Comparison of ENCODE assay signal across 25 mouse cellular contexts in the genomic region with DNA sequence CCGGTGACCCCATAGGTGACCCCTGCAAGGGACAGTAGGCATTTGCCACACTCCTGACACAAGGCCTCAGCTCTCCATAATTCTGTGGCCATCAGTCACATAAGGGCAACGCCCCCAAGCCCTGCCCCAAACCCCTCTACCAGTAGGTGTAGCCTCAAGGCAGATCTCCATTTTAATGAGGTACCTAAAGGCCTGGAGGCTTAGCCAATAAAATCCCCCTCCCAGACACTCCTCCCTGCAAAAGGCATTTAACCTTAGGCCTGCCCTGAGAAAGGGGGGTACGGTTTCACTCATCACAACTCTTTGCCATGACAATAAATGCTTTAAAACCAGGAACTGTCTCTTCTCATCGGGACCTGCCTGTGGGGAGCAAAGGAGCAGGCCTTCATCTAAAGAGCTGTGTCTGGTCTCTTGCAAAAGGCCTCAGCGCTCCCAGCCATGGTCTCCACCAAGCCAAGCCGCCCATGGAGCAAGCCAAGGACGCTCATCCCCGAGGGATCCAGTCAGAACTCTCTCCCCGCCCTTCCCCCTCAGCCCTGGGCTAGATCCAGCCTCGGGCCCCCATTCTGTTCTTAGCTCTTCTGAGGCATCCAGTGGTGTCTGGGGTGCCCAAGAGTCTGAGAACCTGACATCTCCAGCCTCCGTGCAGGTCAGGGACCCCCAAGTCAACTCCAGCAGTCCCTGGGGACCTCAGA. TPM values are rescaled to one million over a fixed set of nuclear protein-coding genes. Genes with fewer than 3 reads are reported as not detected.
A peak's percentile ranks its signal among the peaks of the same experiment; 100 is the strongest.
DNase-seq lines count a peak whose midpoint lies in the region; ATAC-seq lines count a peak whose summit lies in the region.
"Had no signal": no experiment of that assay in that cellular context is flagged by ENCODE, and none has a peak within 500 bp of the region (broad histone marks: within the 10 kb centered on the region; RNA-seq: fewer than 3 reads in every experiment).

No protein-coding gene starts in this region.

- no peak overlapping the region for H3K9ac ChIP-seq in midbrain, embryonic 11.5 days (ENCODE audit: low read length)
- no peak overlapping the region for H3K9ac ChIP-seq in midbrain, embryonic 13.5 days (replicated peaks)
- H3K9ac ChIP-seq: hindbrain, embryonic 15.5 days; neural tube, embryonic 15.5 days; stomach, embryonic 15.5 days had no signal

- no peak for ATAC-seq in midbrain, embryonic 11.5 days (ENCODE audit: low FRiP score)
- ATAC-seq in midbrain, embryonic 13.5 days = no peak
- ATAC-seq in erythroblast, adult 5-6 weeks (replicated peaks; ENCODE audit: low FRiP score, poor library complexity, severe bottlenecking) = no peak
- ATAC-seq: midbrain, embryonic 16.5 days had no signal

- peak; percentile 90 for DNase-seq in heart, adult 11 months
- no peak for DNase-seq in heart, embryonic 10.5 days (ENCODE audit: low spot score)
- peak; percentile 31 for DNase-seq in midbrain, embryonic 11.5 days (ENCODE audit: low spot score, missing footprints)
- DNase-seq in ES-CJ7 (ENCODE audit: low read depth, low spot score) = peak; percentile 67
- DNase-seq in embryonic facial prominence, embryonic 10.5 days (ENCODE audit: low spot score) = no peak
- DNase-seq: B cell, adult 2 months; cerebellum, adult 11-12 months; cerebellum, postnatal 10 days; kidney, adult 2 months; layer of hippocampus, adult 9-11 months; lung, postnatal 4 days; right cerebral cortex, adult 18-20 months; right cerebral cortex, postnatal 4 days had no signal

- H3K27ac ChIP-seq in heart, embryonic 10.5 days = no peak overlapping the region
- no peak overlapping the region for H3K27ac ChIP-seq in midbrain, embryonic 11.5 days (ENCODE audit: low read depth, low read length)
- no peak overlapping the region for H3K27ac ChIP-seq in midbrain, embryonic 13.5 days
- H3K27ac ChIP-seq in embryonic facial prominence, embryonic 10.5 days (replicated peaks) = 0 out of 2 replicates have a peak overlapping the region, but pooled peaks have one; percentile 30
- H3K27ac ChIP-seq: hindbrain, embryonic 15.5 days; kidney, postnatal 0 days; neural tube, embryonic 15.5 days; stomach, embryonic 15.5 days had no signal

- no peaks in the 10 kb centered on the region for H3K9me3 ChIP-seq in heart, embryonic 10.5 days
- no peaks in the 10 kb centered on the region for H3K9me3 ChIP-seq in midbrain, embryonic 11.5 days (ENCODE audit: control insufficient read depth, low read length)
- H3K9me3 ChIP-seq in midbrain, embryonic 13.5 days = no peaks in the 10 kb centered on the region
- H3K9me3 ChIP-seq in embryonic facial prominence, embryonic 10.5 days = no peaks in the 10 kb centered on the region
- H3K9me3 ChIP-seq: hindbrain, embryonic 15.5 days; neural tube, embryonic 15.5 days; stomach, embryonic 15.5 days had no signal

- no peak overlapping the region for H3K4me3 ChIP-seq in heart, embryonic 10.5 days
- H3K4me3 ChIP-seq in midbrain, embryonic 11.5 days (ENCODE audit: low read depth, low read length) = no peak overlapping the region
- no peak overlapping the region for H3K4me3 ChIP-seq in midbrain, embryonic 13.5 days (replicated peaks)
- no peak overlapping the region for H3K4me3 ChIP-seq in embryonic facial prominence, embryonic 10.5 days
- H3K4me3 ChIP-seq: hindbrain, embryonic 15.5 days; myocyte; neural tube, embryonic 15.5 days; stomach, embryonic 15.5 days had no signal

- no peaks in the 10 kb centered on the region for H3K4me1 ChIP-seq in heart, embryonic 10.5 days
- no peaks in the 10 kb centered on the region for H3K4me1 ChIP-seq in midbrain, embryonic 11.5 days (ENCODE audit: control insufficient read depth, insufficient read depth, low read length)
- no peaks in the 10 kb centered on the region for H3K4me1 ChIP-seq in midbrain, embryonic 13.5 days (replicated peaks)
- H3K4me1 ChIP-seq in embryonic facial prominence, embryonic 10.5 days = 0 out of 2 replicates have a peak, but pooled peaks cover 6% of the 10 kb centered on the region
- H3K4me1 ChIP-seq: hindbrain, embryonic 15.5 days; neural tube, embryonic 15.5 days; stomach, embryonic 15.5 days had no signal

- H3K4me2 ChIP-seq in midbrain, embryonic 11.5 days = no peak overlapping the region
- no peak overlapping the region for H3K4me2 ChIP-seq in midbrain, embryonic 13.5 days (replicated peaks)
- H3K4me2 ChIP-seq: hindbrain, embryonic 15.5 days; neural tube, embryonic 15.5 days; stomach, embryonic 15.5 days had no signal

- no peaks in the 10 kb centered on the region for H3K27me3 ChIP-seq in heart, embryonic 10.5 days (ENCODE audit: insufficient read depth, poor library complexity, severe bottlenecking)
- no peaks in the 10 kb centered on the region for H3K27me3 ChIP-seq in midbrain, embryonic 11.5 days (ENCODE audit: control insufficient read depth, insufficient read depth, low read length)
- H3K27me3 ChIP-seq in midbrain, embryonic 13.5 days = no peaks in the 10 kb centered on the region
- no peaks in the 10 kb centered on the region for H3K27me3 ChIP-seq in embryonic facial prominence, embryonic 10.5 days (replicated peaks; ENCODE audit: low read depth, poor library complexity, severe bottlenecking)
- H3K27me3 ChIP-seq: CH12.LX; hindbrain, embryonic 15.5 days; neural tube, embryonic 15.5 days; stomach, embryonic 15.5 days had no signal

- H3K36me3 ChIP-seq in heart, embryonic 10.5 days = no peaks in the 10 kb centered on the region
- no peaks in the 10 kb centered on the region for H3K36me3 ChIP-seq in midbrain, embryonic 11.5 days (ENCODE audit: control insufficient read depth, insufficient read depth, low read length)
- H3K36me3 ChIP-seq in midbrain, embryonic 13.5 days = no peaks in the 10 kb centered on the region
- no peaks in the 10 kb centered on the region for H3K36me3 ChIP-seq in embryonic facial prominence, embryonic 10.5 days (replicated peaks)
- H3K36me3 ChIP-seq: hindbrain, embryonic 15.5 days; neural tube, embryonic 15.5 days; stomach, embryonic 15.5 days had no signal

- 68% methylated on average over 11 of the region's 11 CpGs for WGBS in heart, embryonic 10.5 days
- WGBS in midbrain, embryonic 11.5 days = 69% methylated on average over 11 of the region's 11 CpGs
- 67% methylated on average over 11 of the region's 11 CpGs for WGBS in midbrain, embryonic 13.5 days
- 72% methylated on average over 11 of the region's 11 CpGs for WGBS in embryonic facial prominence, embryonic 10.5 days

RNA-seq across cellular contexts. Expression of a gene that starts 8.9 kb away (rescaled TPM):
- polyA plus RNA-seq in heart, embryonic 10.5 days (2016; fragmentation: Nextera tagmentation; extraction: Ambion mirVana) = not detected in 2 replicates
- polyA plus RNA-seq in midbrain, embryonic 11.5 days (2014; fragmentation: Nextera tagmentation; extraction: Ambion mirVana) = 0.12 and 0.16 TPM in 2 replicates
- 0.24 and 0.30 TPM in 2 replicates for polyA plus RNA-seq in midbrain, embryonic 13.5 days (2015; fragmentation: Nextera tagmentation; extraction: Ambion mirVana)
- 0.05 and 0.15 TPM in 2 replicates for polyA plus RNA-seq in embryonic facial prominence, embryonic 10.5 days (2016; fragmentation: Nextera tagmentation; extraction: Ambion mirVana)
- total RNA-seq in erythroblast, adult 5-6 weeks (2015; ENCODE audit: low replicate concordance) = not detected in 2 replicates
- not detected in 2 replicates for total RNA-seq in erythroblast, adult 5-6 weeks (2017; ENCODE audit: low replicate concordance)
- total RNA-seq: CH12.LX; left cerebral cortex, adult 18-20 months; left cerebral cortex, postnatal 36 days; megakaryocyte-erythroid progenitor cell, adult 5-6 weeks had no signal

RNA-seq across cellular contexts. Expression of a gene that starts 38.0 kb away (rescaled TPM):
- polyA plus RNA-seq in heart, embryonic 10.5 days (2016; fragmentation: Nextera tagmentation; extraction: Ambion mirVana) = 43.0 and 43.5 TPM in 2 replicates
- 45.8 and 54.3 TPM in 2 replicates for polyA plus RNA-seq in midbrain, embryonic 11.5 days (2014; fragmentation: Nextera tagmentation; extraction: Ambion mirVana)
- 42.5 and 44.1 TPM in 2 replicates for polyA plus RNA-seq in midbrain, embryonic 13.5 days (2015; fragmentation: Nextera tagmentation; extraction: Ambion mirVana)
- 48.3 and 50.9 TPM in 2 replicates for polyA plus RNA-seq in embryonic facial prominence, embryonic 10.5 days (2016; fragmentation: Nextera tagmentation; extraction: Ambion mirVana)
- total RNA-seq in erythroblast, adult 5-6 weeks (2015; ENCODE audit: low replicate concordance) = 16.3 and 20.8 TPM in 2 replicates
- 34.5 and 43.6 TPM in 2 replicates for total RNA-seq in erythroblast, adult 5-6 weeks (2017; ENCODE audit: low replicate concordance)

Comparison
In these comparisons a context has a peak if more than half of its experiments do, and no peak if none do; other contexts are left out.
1. DNase-seq: peak in heart, adult 11 months (single experiment), midbrain, embryonic 11.5 days (single experiment) and ES-CJ7 (single experiment); none in heart, embryonic 10.5 days (single experiment) and embryonic facial prominence, embryonic 10.5 days (single experiment).